Mouse (Mus musculus) adrenal gland (tissue): ENCODE results near the gene Zfp423.

Experiments used
- intact Hi-C: fragments of 180-260 bp; cut with DNase I; formaldehyde crosslinking; loops from one replicate; pipeline ENCODE4 v1.15.1; 2025

Gene Zfp423

GRCm38 (mm10) chr8:87908940-87909339 is 50.5 kb downstream of the Zfp423 start:
- intact Hi-C loops: no loop called here

GRCm38 (mm10) chr8:87905404-87905803 is 54.0 kb downstream of the Zfp423 start:
- intact Hi-C loops: no loop called here

- intact Hi-C loops: no loop called here
These were observed 55.3 kb downstream of the Zfp423 start for GRCm38 (mm10) chr8:87904108-87904507.

GRCm38 (mm10) chr8:87895203-87896041 is 64.0 kb downstream of the Zfp423 start:
- intact Hi-C loops: no loop called here

- intact Hi-C loops: no loop called here
These were observed 65.1 kb downstream of the Zfp423 start for GRCm38 (mm10) chr8:87894287-87894686.

GRCm38 (mm10) chr8:87893547-87893946 is 65.8 kb downstream of the Zfp423 start:
- intact Hi-C loops: no loop called here

GRCm38 (mm10) chr8:87892891-87893290 is 66.5 kb downstream of the Zfp423 start:
- intact Hi-C loops: no loop called here

GRCm38 (mm10) chr8:87891884-87892283 is 67.5 kb downstream of the Zfp423 start:
- intact Hi-C loops: no loop called here

GRCm38 (mm10) chr8:87887956-87888355 is 71.4 kb downstream of the Zfp423 start:
- intact Hi-C loops: no loop called here

- intact Hi-C loops: no loop called here
These were observed 78.3 kb downstream of the Zfp423 start for GRCm38 (mm10) chr8:87881088-87881487.

- intact Hi-C loops: no loop called here
These were observed 83.5 kb downstream of the Zfp423 start for GRCm38 (mm10) chr8:87875852-87876251.

- intact Hi-C loops: no loop called here
These were observed 83.9 kb downstream of the Zfp423 start for GRCm38 (mm10) chr8:87875452-87875851.

GRCm38 (mm10) chr8:87872987-87873550 is 86.3 kb downstream of the Zfp423 start:
- intact Hi-C loops: no loop called here

- intact Hi-C loops: no loop called here
These were observed 87.0 kb downstream of the Zfp423 start for GRCm38 (mm10) chr8:87872356-87872930.

GRCm38 (mm10) chr8:87866586-87866985 is 92.8 kb downstream of the Zfp423 start:
- intact Hi-C loops: no loop called here

GRCm38 (mm10) chr8:87864236-87864635 is 95.2 kb downstream of the Zfp423 start:
- intact Hi-C loops: no loop called here

GRCm38 (mm10) chr8:87863128-87863527 is 96.3 kb downstream of the Zfp423 start:
- intact Hi-C loops: no loop called here

GRCm38 (mm10) chr8:87861718-87862117 is 97.7 kb downstream of the Zfp423 start:
- intact Hi-C loops: no loop called here

GRCm38 (mm10) chr8:87860905-87861304 is 98.5 kb downstream of the Zfp423 start:
- intact Hi-C loops: no loop called here

GRCm38 (mm10) chr8:87851871-87852270 is 107.5 kb downstream of the Zfp423 start:
- intact Hi-C loops: no loop called here

- intact Hi-C loops: no loop called here
These were observed 108.0 kb downstream of the Zfp423 start for GRCm38 (mm10) chr8:87851380-87851779.

GRCm38 (mm10) chr8:87848836-87849235 is 110.6 kb downstream of the Zfp423 start:
- intact Hi-C loops: no loop called here

GRCm38 (mm10) chr8:87847796-87848195 is 111.6 kb downstream of the Zfp423 start:
- intact Hi-C loops: no loop called here
